Mouse (Mus musculus): ENCODE data around the gene Sync. TPM values are rescaled to one million over a fixed set of nuclear protein-coding genes. Genes with fewer than 3 reads are reported as not detected.

Gene Sync
- total and polyA plus RNA-seq, 3 experiments, result 0.31 to 0.43 TPM; not detected in 1

DNA sequence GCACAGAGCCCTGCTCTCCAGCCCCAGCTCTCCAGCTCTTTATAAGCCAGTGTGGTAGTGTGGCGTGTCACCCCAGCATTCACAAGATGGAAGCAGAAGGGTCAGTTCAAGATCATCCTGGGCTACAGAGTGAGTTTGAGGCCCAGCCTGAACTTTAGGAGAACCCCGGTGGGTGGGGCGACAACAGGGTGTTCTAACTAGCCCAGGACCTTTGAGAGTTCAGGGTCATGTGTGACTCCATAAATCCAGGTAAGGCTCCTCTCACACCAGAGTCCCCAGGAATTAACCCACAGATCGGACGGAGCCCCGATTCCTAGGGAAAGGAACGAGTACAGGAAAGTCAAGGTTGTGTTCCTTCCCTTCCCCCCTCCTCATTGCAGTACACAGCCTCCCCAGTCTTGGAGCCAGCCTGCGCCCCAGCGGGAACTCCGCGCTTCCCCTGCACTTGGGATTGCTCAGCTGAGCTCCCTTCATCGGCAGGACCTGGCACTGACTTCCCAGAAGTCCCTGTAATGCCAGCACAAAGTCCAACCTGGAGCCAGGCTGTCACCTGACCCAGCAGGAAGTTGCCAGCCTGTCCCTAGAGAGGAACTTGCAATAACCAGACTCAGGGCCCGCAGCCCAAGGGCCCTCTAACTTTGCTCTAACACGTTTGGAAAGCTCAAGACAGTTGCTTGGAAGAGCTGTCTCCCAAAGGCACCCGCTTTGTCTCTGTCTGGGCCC is 36.5 kb upstream of the Sync start (continued):
- TF ChIP-seq POLR2AphosphoS5 (IDR thresholded peaks at IDR 0.05; ENCODE audit: borderline replicate concordance, low read depth, low read length), result no peak
- no peak for TF ChIP-seq GATA1 (IDR thresholded peaks at IDR 0.05; ENCODE audit: low read depth, low read length)
- 0 out of 2 replicates have a peak, but pooled peaks have one; percentile 14 for TF ChIP-seq ELF1 (IDR thresholded peaks at IDR 0.05; ENCODE audit: low read depth, low read length)

DNA sequence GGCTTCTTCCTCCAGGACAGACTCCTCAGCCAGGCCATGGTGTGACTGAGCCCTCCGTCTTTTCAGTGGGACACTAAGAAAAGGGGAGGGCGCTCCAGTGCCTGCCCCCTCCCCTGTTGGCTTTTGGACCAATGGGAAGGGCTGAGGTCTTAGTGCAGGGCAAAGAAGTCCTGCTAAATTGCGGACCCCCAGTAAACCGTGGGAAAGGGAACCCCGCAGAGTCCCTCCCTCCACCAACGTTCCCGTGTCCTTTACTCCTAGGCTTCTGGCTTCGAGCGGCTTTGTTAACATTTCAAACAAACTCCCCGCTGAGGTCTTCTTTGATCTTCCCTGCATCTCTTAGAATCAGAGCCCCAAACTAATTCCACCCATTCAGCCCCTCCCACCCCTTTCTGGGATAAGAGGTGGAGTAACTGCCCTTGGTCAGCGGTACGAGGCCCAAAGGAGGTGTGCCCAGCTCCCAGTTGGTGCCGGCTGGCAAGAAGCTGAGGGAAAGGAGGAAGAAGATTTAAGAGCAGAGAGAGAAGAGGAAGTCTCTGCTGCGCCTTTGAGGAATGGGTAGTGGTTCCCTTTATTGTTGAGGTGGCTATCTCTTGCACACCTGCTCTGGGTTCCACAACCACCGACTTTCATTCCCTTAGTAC is 35.8 kb upstream of the Sync start:
- Histone ChIP-seq H3K4me1 (ENCODE audit: control insufficient read depth in 1 of 2, insufficient read depth in 2 of 2, low read length in 2 of 2) (peaks cover 15 to 44% of the 10 kb centered on the region in 2 experiments), H3K27ac (ENCODE audit: control insufficient read depth, low read depth, low read length) (peak overlapping the region; percentile 8; the same call in 1 of the 2 replicates), H3K27me3 (ENCODE audit: control insufficient read depth in 1 of 2, insufficient read depth in 2 of 2, low read length in 2 of 2) (no peaks in the 10 kb centered on the region), H3K79me2 (ENCODE audit: control insufficient read depth, insufficient read depth, low read length, poor library complexity) (no peaks in the 10 kb centered on the region), H3K9ac (ENCODE audit: control insufficient read depth, low read depth, low read length, poor library complexity, severe bottlenecking) (peak overlapping the region; percentile 42), H3K9me3 (replicated peaks; ENCODE audit: insufficient read depth, low read length) (no peaks in the 10 kb centered on the region), H3K36me3 (ENCODE audit: control insufficient read depth in 1 of 2, insufficient read depth in 2 of 2, low read length in 2 of 2) (peaks cover 0 to 10% of the 10 kb centered on the region in 2 experiments; a peak in 2 of 4 replicates), H3K4me3 (ENCODE audit: control insufficient read depth in 1 of 2, insufficient read depth in 1 of 2, low read depth in 2 of 2, low read length in 2 of 2) (peak overlapping the region; percentile 28 to 54)
- DNase-seq (ENCODE audit: low read depth, low spot score), result peak; percentile 80
- TF ChIP-seq MEF2A (IDR thresholded peaks at IDR 0.05; ENCODE audit: extremely low read depth, insufficient replicate concordance, low read depth, low read length, poor library complexity, severe bottlenecking) (no peak), ZNF384 (IDR thresholded peaks at IDR 0.05; ENCODE audit: low read depth, low read length) (no peak), ZKSCAN1 (IDR thresholded peaks at IDR 0.05; ENCODE audit: low read depth, low read length) (no peak), NRF1 (IDR thresholded peaks at IDR 0.05; ENCODE audit: insufficient read depth, low read depth, low read length, poor library complexity, severe bottlenecking) (no peak), UBTF (IDR thresholded peaks at IDR 0.05; ENCODE audit: borderline replicate concordance, insufficient read depth, low read depth, low read length) (no peak), RCOR1 (IDR thresholded peaks at IDR 0.05; ENCODE audit: low read depth, low read length) (peak; percentile 70), USF1 (IDR thresholded peaks at IDR 0.05; ENCODE audit: low read depth, low read length) (no peak), ETS1 (IDR thresholded peaks at IDR 0.05; ENCODE audit: low read depth, low read length) (peak; percentile 36; the same call in 1 of the 2 replicates), HCFC1 (IDR thresholded peaks at IDR 0.05; ENCODE audit: low read depth, low read length) (0 out of 2 replicates have a peak, but pooled peaks have one; percentile 17), USF2 (IDR thresholded peaks at IDR 0.05; ENCODE audit: borderline replicate concordance in 1 of 2, insufficient read depth in 1 of 2, low read depth in 1 of 2, low read length in 2 of 2) (no peak), BHLHE40 (IDR thresholded peaks at IDR 0.05; ENCODE audit: borderline replicate concordance, low read depth, low read length) (0 out of 2 replicates have a peak, but pooled peaks have one; percentile 29), GATA1 (IDR thresholded peaks at IDR 0.05; ENCODE audit: low read depth, low read length) (peak; percentile 57), TAL1 (IDR thresholded peaks at IDR 0.05; ENCODE audit: low read length) (peak; percentile 68), POLR2AphosphoS5 (IDR thresholded peaks at IDR 0.05; ENCODE audit: borderline replicate concordance, low read depth, low read length) (no peak), MYC (IDR thresholded peaks at IDR 0.05; ENCODE audit: low read depth, low read length) (no peak), CHD2 (IDR thresholded peaks at IDR 0.05; ENCODE audit: low read length) (no peak), E2F4 (IDR thresholded peaks at IDR 0.05; ENCODE audit: borderline replicate concordance, low read depth, low read length) (no peak), MAZ (IDR thresholded peaks at IDR 0.05; ENCODE audit: low read depth, low read length) (no peak), POLR2A (IDR thresholded peaks at IDR 0.05; ENCODE audit: control insufficient read depth in 1 of 2, insufficient read depth in 1 of 2, low read depth in 1 of 2, low read length in 2 of 2, poor library complexity in 1 of 2) (0 out of 4 replicates have a peak, but pooled peaks of 1 of the 2 experiments have one; percentile 14), KAT2A (conservative IDR thresholded peaks at IDR 0.05; ENCODE audit: low read depth, low read length) (no peak), MXI1 (IDR thresholded peaks at IDR 0.05; ENCODE audit: low read depth, low read length) (peak; percentile 26; the same call in 1 of the 2 replicates), ZC3H11A (IDR thresholded peaks at IDR 0.05; ENCODE audit: low read depth, low read length) (0 out of 2 replicates have a peak, but pooled peaks have one; percentile 6), JUND (IDR thresholded peaks at IDR 0.05; ENCODE audit: low read depth, low read length) (no peak), TBP (IDR thresholded peaks at IDR 0.05; ENCODE audit: low read depth, low read length) (no peak), SIN3A (IDR thresholded peaks at IDR 0.05; ENCODE audit: low read length) (no peak; the same call in 1 of the 2 replicates), GABPA (IDR thresholded peaks at IDR 0.05; ENCODE audit: low read depth, low read length) (no peak), MAX (IDR thresholded peaks at IDR 0.05; ENCODE audit: low read length) (no peak), ZMIZ1 (IDR thresholded peaks at IDR 0.05; ENCODE audit: low read depth, low read length) (no peak), EP300 (IDR thresholded peaks at IDR 0.05; ENCODE audit: low read depth in 1 of 2, low read length in 2 of 2) (peak; percentile 63 to 85), TCF12 (IDR thresholded peaks at IDR 0.05; ENCODE audit: low read depth, low read length) (peak; percentile 54; the same call in 1 of the 2 replicates)

Measured in MEL (cell line).